Mouse (Mus musculus): ENCODE results near the gene Hes3. TPM values are rescaled to one million over a fixed set of nuclear protein-coding genes. Genes with fewer than 3 reads are reported as not detected.

The Hes3 gene
- polyA plus RNA-seq, 1 experiment from 2014 or later, result not detected

GRCm38 (mm10) chr4:152257070-152257469 is 34.4 kb downstream of the Hes3 start:
- Histone ChIP-seq H3K36me3 (ENCODE audit: insufficient read depth, low read length) (no peaks in the 10 kb centered on the region), H3K27ac (no peak overlapping the region), H3K4me1 (replicated peaks; ENCODE audit: insufficient read depth, low read length) (no peaks in the 10 kb centered on the region), H3K27me3 (ENCODE audit: insufficient read depth, low read length) (no peaks in the 10 kb centered on the region), H3K9ac (ENCODE audit: low read depth, low read length) (no peak overlapping the region), H3K4me3 (replicated peaks; ENCODE audit: low read depth, low read length) (no peak overlapping the region), H3K9me3 (replicated peaks; ENCODE audit: low read length) (no peaks in the 10 kb centered on the region), H3K4me2 (ENCODE audit: low read length) (no peak overlapping the region)
- ATAC-seq (replicated peaks; ENCODE audit: low FRiP score, low read depth) (no peak), DNase-seq (ENCODE audit: low spot score) (no peak)
- no peak for TF ChIP-seq CTCF (IDR thresholded peaks at IDR 0.05; ENCODE audit: low read depth)
- WGBS, result 39% methylated on average over 6 of the region's 6 CpGs

DNA sequence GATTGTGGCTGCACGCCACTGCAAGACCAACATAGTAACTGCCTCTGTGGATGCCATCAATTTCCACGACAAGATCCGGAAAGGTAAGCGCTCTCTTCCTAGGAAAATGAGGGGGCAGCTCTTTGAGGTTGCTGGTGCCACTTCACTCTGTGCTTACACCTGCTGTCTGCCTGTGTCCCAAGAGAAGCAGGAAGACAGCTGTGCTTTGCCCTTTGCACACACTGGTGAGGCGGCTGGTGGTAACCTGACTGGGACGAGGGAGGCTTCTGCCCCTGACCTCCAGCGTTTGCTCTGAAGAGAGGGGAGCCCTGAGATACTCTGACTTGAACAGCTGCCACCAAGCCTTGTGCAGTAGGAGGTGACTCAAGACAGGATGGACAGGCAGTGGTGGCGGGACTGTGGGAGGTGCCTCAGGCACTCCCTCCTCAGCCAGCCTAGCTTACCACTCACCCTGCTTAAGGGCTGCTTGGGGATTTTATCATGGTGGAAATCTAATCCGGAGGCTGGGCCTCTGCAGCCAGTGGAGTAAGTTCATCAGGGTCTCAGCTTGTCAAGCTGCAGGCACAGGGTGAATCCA is 38.2 kb downstream of the Hes3 start:
- no peak for TF ChIP-seq CTCF (IDR thresholded peaks at IDR 0.05; ENCODE audit: low read depth)
- Histone ChIP-seq H3K27me3 (ENCODE audit: insufficient read depth, low read length) (no peaks in the 10 kb centered on the region), H3K9ac (ENCODE audit: low read depth, low read length) (no peak overlapping the region), H3K4me3 (replicated peaks; ENCODE audit: low read depth, low read length) (no peak overlapping the region), H3K27ac (no peak overlapping the region), H3K4me2 (ENCODE audit: low read length) (no peak overlapping the region), H3K36me3 (ENCODE audit: insufficient read depth, low read length) (no peaks in the 10 kb centered on the region), H3K4me1 (replicated peaks; ENCODE audit: insufficient read depth, low read length) (no peaks in the 10 kb centered on the region), H3K9me3 (replicated peaks; ENCODE audit: low read length) (no peaks in the 10 kb centered on the region)
- DNase-seq (ENCODE audit: low spot score), result peak; percentile 67
- 38% methylated on average over 9 of the region's 9 CpGs for WGBS
- peak; percentile 44; the same call in 1 of the 2 replicates for ATAC-seq (replicated peaks; ENCODE audit: low FRiP score, low read depth)

GRCm38 (mm10) chr4:152250615-152251014 is 40.8 kb downstream of the Hes3 start:
- no peak for DNase-seq (ENCODE audit: low spot score)
- no peak for ATAC-seq (replicated peaks; ENCODE audit: low FRiP score, low read depth)
- H3K9me3 ChIP-seq (replicated peaks; ENCODE audit: low read length), result no peaks in the 10 kb centered on the region
- no peaks in the 10 kb centered on the region for H3K36me3 ChIP-seq (ENCODE audit: insufficient read depth, low read length)
- H3K4me1 ChIP-seq (replicated peaks; ENCODE audit: insufficient read depth, low read length), result no peaks in the 10 kb centered on the region
- H3K27ac ChIP-seq, result no peak overlapping the region
- no peaks in the 10 kb centered on the region for H3K27me3 ChIP-seq (ENCODE audit: insufficient read depth, low read length)
- no peak overlapping the region for H3K9ac ChIP-seq (ENCODE audit: low read depth, low read length)
- no peak for TF ChIP-seq CTCF (IDR thresholded peaks at IDR 0.05; ENCODE audit: low read depth)
- H3K4me2 ChIP-seq (ENCODE audit: low read length), result no peak overlapping the region
- H3K4me3 ChIP-seq (replicated peaks; ENCODE audit: low read depth, low read length), result no peak overlapping the region
- 85% methylated on average over 6 of the region's 6 CpGs for WGBS

GRCm38 (mm10) chr4:152247195-152247594 is 44.3 kb downstream of the Hes3 start:
- no peaks in the 10 kb centered on the region for H3K4me1 ChIP-seq (replicated peaks; ENCODE audit: insufficient read depth, low read length)

GRCm38 (mm10) chr4:152246011-152246410 is 45.5 kb downstream of the Hes3 start:
- 80% methylated on average over 6 of the region's 6 CpGs for WGBS
- no peak for ATAC-seq (replicated peaks; ENCODE audit: low FRiP score, low read depth)

More at GRCm38 (mm10) chr4:152247195-152247594, 44.3 kb downstream of the Hes3 start:
- TF ChIP-seq CTCF (IDR thresholded peaks at IDR 0.05; ENCODE audit: low read depth), result no peak
- Histone ChIP-seq H3K36me3 (ENCODE audit: insufficient read depth, low read length) (no peaks in the 10 kb centered on the region), H3K4me3 (replicated peaks; ENCODE audit: low read depth, low read length) (no peak overlapping the region), H3K27me3 (ENCODE audit: insufficient read depth, low read length) (no peaks in the 10 kb centered on the region), H3K4me2 (ENCODE audit: low read length) (no peak overlapping the region), H3K27ac (no peak overlapping the region), H3K9me3 (replicated peaks; ENCODE audit: low read length) (no peaks in the 10 kb centered on the region), H3K9ac (ENCODE audit: low read depth, low read length) (no peak overlapping the region)
- ATAC-seq (replicated peaks; ENCODE audit: low FRiP score, low read depth) (no peak), DNase-seq (ENCODE audit: low spot score) (no peak)
- 81% methylated on average over 3 of the region's 3 CpGs for WGBS

DNA sequence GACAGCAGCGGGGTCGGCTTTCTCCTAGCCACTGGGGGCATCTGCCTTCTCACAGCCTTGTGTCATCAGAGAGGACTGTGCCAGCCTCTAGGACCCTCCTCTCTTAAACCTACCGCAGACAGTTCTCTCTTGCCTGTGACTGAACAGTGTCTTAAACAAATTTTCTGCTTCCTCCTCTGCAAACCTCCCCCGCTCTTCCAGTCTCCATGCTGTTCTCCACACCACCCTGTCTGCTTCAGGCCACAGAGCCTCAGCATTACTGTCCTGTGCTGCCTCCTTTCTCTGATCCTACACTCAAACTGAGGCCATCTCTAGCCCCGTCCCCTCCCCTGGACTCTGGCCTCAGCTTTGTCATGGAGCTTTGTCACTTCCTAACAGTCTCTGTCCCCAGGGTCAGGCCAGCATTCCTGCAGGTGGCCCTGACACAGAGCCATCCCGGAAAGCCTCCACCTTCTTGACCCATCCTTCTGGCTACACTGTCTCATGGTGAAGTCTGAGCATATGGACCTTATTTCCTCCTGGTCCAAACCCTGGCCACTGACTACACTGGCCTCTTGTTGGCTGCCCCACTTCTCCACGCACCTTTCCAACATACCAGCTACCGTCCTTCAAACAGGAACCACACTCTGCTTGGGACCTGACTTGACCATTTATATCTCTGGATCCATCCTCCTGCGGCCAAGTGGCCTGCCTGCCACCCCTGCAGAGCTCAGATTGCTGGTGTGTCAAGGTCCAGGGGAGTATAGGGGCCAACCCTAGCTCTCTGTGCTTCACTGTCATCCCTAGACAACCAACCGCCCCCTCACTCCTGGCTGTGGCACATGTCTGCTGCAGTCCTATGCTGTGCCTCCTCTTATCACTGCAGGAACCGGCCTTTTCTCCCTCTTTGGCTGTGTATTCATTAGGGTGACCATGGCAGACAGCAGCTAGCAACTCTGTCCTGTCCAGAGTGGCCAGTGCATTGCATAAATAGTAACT is 46.6 kb downstream of the Hes3 start:
- TF ChIP-seq CTCF (IDR thresholded peaks at IDR 0.05; ENCODE audit: low read depth), result no peak
- 0 out of 2 replicates have a peak, but pooled peaks cover 4% of the 10 kb centered on the region for H3K36me3 ChIP-seq (ENCODE audit: insufficient read depth, low read length)
- H3K27me3 ChIP-seq (ENCODE audit: insufficient read depth, low read length), result no peaks in the 10 kb centered on the region
- no peaks in the 10 kb centered on the region for H3K4me1 ChIP-seq (replicated peaks; ENCODE audit: insufficient read depth, low read length)
- no peak overlapping the region for H3K9ac ChIP-seq (ENCODE audit: low read depth, low read length)
- no peak overlapping the region for H3K27ac ChIP-seq
- H3K4me3 ChIP-seq (replicated peaks; ENCODE audit: low read depth, low read length), result no peak overlapping the region
- no peaks in the 10 kb centered on the region for H3K9me3 ChIP-seq (replicated peaks; ENCODE audit: low read length)
- DNase-seq (ENCODE audit: low spot score) (no peak), ATAC-seq (replicated peaks; ENCODE audit: low FRiP score, low read depth) (no peak)
- H3K4me2 ChIP-seq (ENCODE audit: low read length), result no peak overlapping the region
- WGBS, result 65% methylated on average over 11 of the region's 11 CpGs

More at GRCm38 (mm10) chr4:152246011-152246410, 45.5 kb downstream of the Hes3 start:
- TF ChIP-seq CTCF (IDR thresholded peaks at IDR 0.05; ENCODE audit: low read depth), result no peak
- no peak overlapping the region for H3K27ac ChIP-seq
- no peak for DNase-seq (ENCODE audit: low spot score)
- no peaks in the 10 kb centered on the region for H3K36me3 ChIP-seq (ENCODE audit: insufficient read depth, low read length)
- H3K9ac ChIP-seq (ENCODE audit: low read depth, low read length), result no peak overlapping the region
- H3K4me2 ChIP-seq (ENCODE audit: low read length), result no peak overlapping the region
- no peak overlapping the region for H3K4me3 ChIP-seq (replicated peaks; ENCODE audit: low read depth, low read length)
- H3K9me3 ChIP-seq (replicated peaks; ENCODE audit: low read length), result no peaks in the 10 kb centered on the region
- H3K27me3 ChIP-seq (ENCODE audit: insufficient read depth, low read length), result no peaks in the 10 kb centered on the region
- no peaks in the 10 kb centered on the region for H3K4me1 ChIP-seq (replicated peaks; ENCODE audit: insufficient read depth, low read length)
